Mouse (Mus musculus): ENCODE measurements around the gene Tapbp. TPM values are rescaled to one million over a fixed set of nuclear protein-coding genes. Genes with fewer than 3 reads are reported as not detected.

Tapbp gene
- total and polyA plus RNA-seq, 2 experiments from 2014 or later = 29.1 to 44.4 TPM

GRCm38 (mm10) chr17:33935422-33936055 lies 19.8 kb downstream of the Tapbp start:
- H3K4me1 ChIP-seq (ENCODE audit: insufficient read depth, low read length) = peaks cover 11% of the 10 kb centered on the region
- DNase-seq (ENCODE audit: low spot score) = no peak
- no peaks in the 10 kb centered on the region for H3K27me3 ChIP-seq (ENCODE audit: insufficient read depth, low read length)
- no peak overlapping the region for H3K27ac ChIP-seq (ENCODE audit: low read depth, low read length)
- ATAC-seq (ENCODE audit: low FRiP score) = no peak
- peaks cover 20% of the 10 kb centered on the region for H3K36me3 ChIP-seq (ENCODE audit: insufficient read depth, low read length)
- H3K9ac ChIP-seq (replicated peaks; ENCODE audit: low read length, poor library complexity, severe bottlenecking) = no peak overlapping the region
- 91% methylated on average over 21 of the region's 21 CpGs for WGBS
- no peak overlapping the region for H3K4me2 ChIP-seq (ENCODE audit: low read depth, low read length, poor library complexity, severe bottlenecking)
- no peak overlapping the region for H3K4me3 ChIP-seq (ENCODE audit: low read depth, low read length)
- no peaks in the 10 kb centered on the region for H3K9me3 ChIP-seq (ENCODE audit: low read length)
- TF ChIP-seq CTCF (IDR thresholded peaks at IDR 0.05) = no peak

GRCm38 (mm10) chr17:33936993-33937392 lies 21.3 kb downstream of the Tapbp start:
- no peak for DNase-seq (ENCODE audit: low spot score)
- ATAC-seq (ENCODE audit: low FRiP score) = no peak
- TF ChIP-seq CTCF (IDR thresholded peaks at IDR 0.05) = no peak
- Histone ChIP-seq H3K4me1 (ENCODE audit: insufficient read depth, low read length) (peaks cover 16% of the 10 kb centered on the region), H3K36me3 (ENCODE audit: insufficient read depth, low read length) (peaks cover 20% of the 10 kb centered on the region), H3K27me3 (ENCODE audit: insufficient read depth, low read length) (no peaks in the 10 kb centered on the region), H3K9ac (replicated peaks; ENCODE audit: low read length, poor library complexity, severe bottlenecking) (no peak overlapping the region), H3K4me2 (ENCODE audit: low read depth, low read length, poor library complexity, severe bottlenecking) (no peak overlapping the region), H3K27ac (ENCODE audit: low read depth, low read length) (no peak overlapping the region), H3K9me3 (ENCODE audit: low read length) (no peaks in the 10 kb centered on the region), H3K4me3 (ENCODE audit: low read depth, low read length) (no peak overlapping the region)
- 85% methylated on average over 15 of the region's 15 CpGs for WGBS

GRCm38 (mm10) chr17:33938783-33939182 lies 23.1 kb downstream of the Tapbp start:
- Histone ChIP-seq H3K4me2 (ENCODE audit: low read depth, low read length, poor library complexity, severe bottlenecking) (no peak overlapping the region), H3K4me3 (ENCODE audit: low read depth, low read length) (no peak overlapping the region)

GRCm38 (mm10) chr17:33940206-33940805 lies 24.6 kb downstream of the Tapbp start, which contains the start of the genes Pfdn6 and Wdr46:
Pfdn6 (minus strand) TSS chr17:33940343.
Wdr46 (plus strand) TSS chr17:33940660.
- DNase-seq (ENCODE audit: low spot score) = peak; percentile 94
- under 1% methylated on average over 36 of the region's 36 CpGs for WGBS
- Histone ChIP-seq H3K36me3 (ENCODE audit: insufficient read depth, low read length) (peaks cover 25% of the 10 kb centered on the region), H3K4me2 (ENCODE audit: low read depth, low read length, poor library complexity, severe bottlenecking) (peak within 1 kb of the TSS; percentile 98), H3K4me1 (ENCODE audit: insufficient read depth, low read length) (peaks cover 16% of the 10 kb centered on the region), H3K9me3 (ENCODE audit: low read length) (no peaks in the 10 kb centered on the region), H3K4me3 (ENCODE audit: low read depth, low read length) (peak within 1 kb of the TSS; percentile 72), H3K27ac (ENCODE audit: low read depth, low read length) (no peak within 1 kb of the TSS), H3K27me3 (ENCODE audit: insufficient read depth, low read length) (no peaks in the 10 kb centered on the region), H3K9ac (replicated peaks; ENCODE audit: low read length, poor library complexity, severe bottlenecking) (peak within 1 kb of the TSS; percentile 65)
- ATAC-seq (ENCODE audit: low FRiP score) = peak; percentile 91
- TF ChIP-seq CTCF (IDR thresholded peaks at IDR 0.05) = no peak

More at GRCm38 (mm10) chr17:33938783-33939182, 23.1 kb downstream of the Tapbp start:
- Histone ChIP-seq H3K36me3 (ENCODE audit: insufficient read depth, low read length) (peaks cover 20% of the 10 kb centered on the region), H3K27ac (ENCODE audit: low read depth, low read length) (no peak overlapping the region), H3K4me1 (ENCODE audit: insufficient read depth, low read length) (peaks cover 16% of the 10 kb centered on the region), H3K9me3 (ENCODE audit: low read length) (no peaks in the 10 kb centered on the region), H3K27me3 (ENCODE audit: insufficient read depth, low read length) (no peaks in the 10 kb centered on the region), H3K9ac (replicated peaks; ENCODE audit: low read length, poor library complexity, severe bottlenecking) (no peak overlapping the region)
- no peak for ATAC-seq (ENCODE audit: low FRiP score)
- 88% methylated on average over 11 of the region's 11 CpGs for WGBS
- no peak for TF ChIP-seq CTCF (IDR thresholded peaks at IDR 0.05)
- no peak for DNase-seq (ENCODE audit: low spot score)

- WGBS = 4% methylated on average over 25 of the region's 26 CpGs
Observed at GRCm38 (mm10) chr17:33940981-33941380, 25.3 kb downstream of the Tapbp start.

GRCm38 (mm10) chr17:33941381-33941780 lies 25.7 kb downstream of the Tapbp start:
- WGBS = 67% methylated on average over 19 of the region's 19 CpGs
- DNase-seq (ENCODE audit: low spot score) (no peak), ATAC-seq (ENCODE audit: low FRiP score) (no peak)

More at GRCm38 (mm10) chr17:33940981-33941380, 25.3 kb downstream of the Tapbp start:
- Histone ChIP-seq H3K9me3 (ENCODE audit: low read length) (no peaks in the 10 kb centered on the region), H3K36me3 (ENCODE audit: insufficient read depth, low read length) (peaks cover 26% of the 10 kb centered on the region), H3K27ac (ENCODE audit: low read depth, low read length) (no peak overlapping the region), H3K27me3 (ENCODE audit: insufficient read depth, low read length) (no peaks in the 10 kb centered on the region), H3K4me2 (ENCODE audit: low read depth, low read length, poor library complexity, severe bottlenecking) (peak overlapping the region; percentile 98), H3K9ac (replicated peaks; ENCODE audit: low read length, poor library complexity, severe bottlenecking) (peak overlapping the region; percentile 65), H3K4me1 (ENCODE audit: insufficient read depth, low read length) (peaks cover 16% of the 10 kb centered on the region), H3K4me3 (ENCODE audit: low read depth, low read length) (peak overlapping the region; percentile 72)
- no peak for DNase-seq (ENCODE audit: low spot score)
- no peak for TF ChIP-seq CTCF (IDR thresholded peaks at IDR 0.05)
- ATAC-seq (ENCODE audit: low FRiP score) = no peak

More at GRCm38 (mm10) chr17:33941381-33941780, 25.7 kb downstream of the Tapbp start:
- Histone ChIP-seq H3K36me3 (ENCODE audit: insufficient read depth, low read length) (peaks cover 29% of the 10 kb centered on the region), H3K27me3 (ENCODE audit: insufficient read depth, low read length) (no peaks in the 10 kb centered on the region), H3K9me3 (ENCODE audit: low read length) (no peaks in the 10 kb centered on the region), H3K9ac (replicated peaks; ENCODE audit: low read length, poor library complexity, severe bottlenecking) (peak overlapping the region; percentile 65), H3K4me2 (ENCODE audit: low read depth, low read length, poor library complexity, severe bottlenecking) (peak overlapping the region; percentile 98), H3K4me1 (ENCODE audit: insufficient read depth, low read length) (peaks cover 16% of the 10 kb centered on the region), H3K27ac (ENCODE audit: low read depth, low read length) (no peak overlapping the region), H3K4me3 (ENCODE audit: low read depth, low read length) (peak overlapping the region; percentile 72)
- TF ChIP-seq CTCF (IDR thresholded peaks at IDR 0.05) = no peak

All from midbrain, postnatal 0 days (tissue).